Mouse (Mus musculus): ENCODE measurements at regions not wholly inside any gene's neighbourhood (a gene's known extent, or its start where the extent isn't known, plus 50 kb on each side); places are given as distances from the start of the nearest gene placed in this dataset.

DNA sequence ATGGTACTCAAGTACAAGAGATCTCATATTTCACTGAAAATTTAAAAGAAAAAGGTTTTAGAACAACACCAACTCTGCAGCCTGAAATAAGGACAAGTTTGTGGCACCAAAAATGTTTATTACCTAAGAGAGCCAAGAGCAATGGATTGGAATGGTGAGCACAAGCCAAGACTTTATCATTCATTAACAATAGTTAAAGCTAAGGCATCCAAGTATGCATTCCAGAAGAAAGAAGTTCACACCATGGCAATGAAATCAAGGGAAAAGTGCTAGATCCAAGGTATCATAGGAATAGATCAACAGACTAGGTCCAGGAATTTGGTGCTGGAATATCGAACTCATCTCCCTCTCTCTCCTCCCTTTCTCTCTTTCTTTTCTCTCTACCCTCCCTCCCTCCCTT, 63.8 kb upstream of the P3h2 start:
- no peak for DNase-seq (ENCODE audit: low spot score)

DNA sequence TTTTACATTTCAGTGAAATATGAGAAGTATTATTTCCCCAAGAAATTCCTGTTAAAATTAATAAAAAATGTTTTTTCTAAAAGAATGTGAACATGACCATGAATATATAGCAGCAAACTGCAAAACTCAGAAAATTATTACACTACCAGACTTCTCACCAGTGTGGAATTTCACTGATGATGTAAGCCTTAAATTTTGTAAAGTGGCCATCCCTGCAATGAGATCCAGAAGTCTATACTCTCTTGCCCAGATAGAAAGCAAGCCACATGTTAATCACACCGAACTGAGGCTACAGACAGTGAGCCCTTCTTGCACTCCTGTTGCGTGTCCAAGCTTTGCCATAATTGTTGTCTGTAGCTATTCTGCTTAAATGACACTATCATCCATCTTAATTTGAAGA, 62.6 kb upstream of the P3h2 start:
- no peak for DNase-seq (ENCODE audit: low spot score)

DNA sequence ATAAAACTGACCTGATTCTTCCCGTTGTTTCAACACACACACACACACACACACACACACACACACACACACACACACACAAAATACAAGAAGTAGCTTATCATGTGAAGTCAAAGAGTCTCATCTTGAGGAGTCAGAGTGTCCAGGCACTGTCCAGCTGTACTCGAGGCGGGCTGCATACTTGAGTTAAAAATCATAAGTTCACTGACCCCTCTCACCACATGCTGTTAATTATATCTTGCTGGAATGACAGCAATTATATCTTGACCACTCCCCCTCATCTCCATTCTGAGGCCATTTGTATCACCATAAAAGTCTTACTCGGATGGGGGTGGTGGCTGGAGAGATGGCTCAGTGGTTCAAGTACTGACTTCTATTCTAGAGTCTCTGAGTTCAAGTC, 58.5 kb upstream of the P3h2 start:
- DNase-seq (ENCODE audit: low spot score): no peak

DNA sequence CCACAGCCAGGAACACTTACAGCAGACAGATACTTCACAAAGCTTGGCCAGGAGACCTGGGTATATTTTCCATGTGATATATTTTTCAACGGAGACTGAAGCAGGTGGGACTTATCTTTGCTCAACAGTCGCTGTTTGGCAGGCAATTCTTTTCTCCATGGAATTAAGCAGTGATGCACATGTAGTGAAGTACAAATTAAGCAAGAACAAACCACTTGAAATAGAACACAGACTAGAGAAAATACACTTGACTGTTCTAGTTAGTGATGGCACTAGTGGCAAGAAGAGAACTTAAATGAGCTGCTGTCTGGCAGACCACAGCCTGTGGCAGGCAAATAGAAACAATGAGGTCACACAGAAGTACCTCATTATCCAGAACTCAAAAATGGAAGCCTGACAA, 57.8 kb upstream of the P3h2 start:
- no peak for DNase-seq (ENCODE audit: low spot score)

DNA sequence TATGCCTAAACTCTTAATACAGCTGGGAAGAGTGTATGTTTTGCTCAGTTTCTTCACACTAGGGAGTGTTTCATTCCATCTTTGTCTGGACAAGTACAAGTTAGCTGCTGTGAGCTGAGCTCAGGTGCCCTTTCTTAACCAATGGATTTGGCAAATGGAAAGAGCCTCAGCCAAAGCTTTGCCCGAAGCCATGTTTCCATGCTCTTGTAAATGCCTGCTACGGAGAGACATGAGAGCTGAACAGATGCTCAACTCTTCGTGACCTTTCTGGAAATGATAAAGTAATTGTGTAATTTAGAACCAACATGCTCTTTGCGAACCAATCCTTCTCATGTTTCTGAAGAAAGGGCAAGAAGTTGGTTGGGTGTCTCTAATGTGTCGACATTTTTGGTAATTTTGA, 52.0 kb upstream of the P3h2 start:
- no peak for DNase-seq (ENCODE audit: low spot score)

All from ovary, adult 18-20 months (tissue).